Mouse (Mus musculus) heart, postnatal 0 days (tissue): ENCODE measurements around the gene Mrgprx2. TPM values are rescaled to one million over a fixed set of nuclear protein-coding genes. Genes with fewer than 3 reads are reported as not detected.
"Not testable (repeated sequence)": the region's sequence is repeated elsewhere in the genome, so short reads cannot be mapped to it uniquely, and the experiment has no call there.

Experiments
- ATAC-seq: fragments of 200-750 bp; cut with Nextera tagmentation; 2 replicates; pipeline ENCODE4 v1.8.0; 2017; ENCODE audit warnings: low read depth, moderate number of reproducible peaks, moderate library complexity; ENCODE audit not compliant: insufficient read depth
- DNase-seq: peaks from one replicate; pipeline ENCODE4 v3.0.0-alpha.2; 2016; ENCODE audit warnings: low spot score
- H3K27ac ChIP-seq: fragments of 300-500 bp; sonication (generic); 2 replicates; pipeline ENCODE4 v1.5.1; 2014; ENCODE audit warnings: low read depth, mild to moderate bottlenecking
- H3K27me3 ChIP-seq: fragments of 300-500 bp; sonication (generic); 2 replicates; pipeline ENCODE4 v1.6.1; 2014; ENCODE audit warnings: low read length, mixed read lengths; ENCODE audit not compliant: control insufficient read depth, insufficient read depth
- H3K36me3 ChIP-seq: fragments of 300-500 bp; sonication (generic); replicated peaks from 2 replicates; pipeline ENCODE4 v1.6.1; 2014; ENCODE audit warnings: low read length, mixed read lengths; ENCODE audit not compliant: control insufficient read depth, insufficient read depth
- H3K4me1 ChIP-seq: fragments of 300-500 bp; sonication (generic); 2 replicates; pipeline ENCODE4 v1.6.1; 2014; ENCODE audit warnings: antibody characterized with exemption; ENCODE audit not compliant: control insufficient read depth, insufficient read depth
- H3K4me2 ChIP-seq: fragments of 300-500 bp; sonication (generic); 2 replicates; pipeline ENCODE4 v1.6.1; 2014; ENCODE audit warnings: low read depth, mild to moderate bottlenecking, low read length, moderate library complexity
- H3K4me3 ChIP-seq: fragments of 300-500 bp; sonication (generic); 2 replicates; pipeline ENCODE4 v1.5.1; 2014; ENCODE audit warnings: low read depth, low read length
- H3K9ac ChIP-seq: fragments of 300-500 bp; sonication (generic); replicated peaks from 2 replicates; pipeline ENCODE4 v1.6.1; 2014; ENCODE audit warnings: low read depth, low read length, mixed read lengths
- H3K9me3 ChIP-seq: fragments of 300-500 bp; sonication (generic); replicated peaks from 2 replicates; pipeline ENCODE4 v1.6.1; 2016; ENCODE audit warnings: low read length; ENCODE audit not compliant: control insufficient read depth
- CTCF ChIP-seq: IDR thresholded peaks from 2 replicates; pipeline ENCODE4 v1.5.1; 2016; ENCODE audit warnings: antibody characterized with exemption, control low read depth, low read depth
- EP300 ChIP-seq: IDR thresholded peaks from 2 replicates; pipeline ENCODE4 v1.6.1; 2016; ENCODE audit warnings: antibody characterized with exemption, low read depth
- WGBS: fragments of 180-500 bp; shearing (Covaris S2); extraction: QIAGEN DNeasy Blood & Tissue Kit; methylation state at CpG from one replicate; pipeline ENCODE4 v1.1.7; 2014; 5-methylcytosine and 5-hydroxymethylcytosine counted together
- polyA plus RNA-seq: library from polyadenylated mRNA; unstranded; fragments of >200 nt; fragmentation: Nextera tagmentation; extraction: Ambion mirVana; gene quantifications from 2 replicates; pipeline ENCODE4 v1.2.1, GENCODE M21; 2015
- total RNA-seq: library from RNA; depleted of rRNA; stranded (reverse); fragments of >200 nt; gene quantifications from 2 replicates; pipeline ENCODE4 v1.2.3, GENCODE M21; 2014; ENCODE audit warnings: low replicate concordance; rRNA removed

The Mrgprx2 gene
- not detected in 2 replicates for total RNA-seq
- polyA plus RNA-seq = 0.05 and 0.10 TPM in 2 replicates

GRCm38 (mm10) chr7:48499221-48499620, at the start of gene Mrgprx2:
TSS of gene Mrgprx2 (minus strand) at chr7:48499321.
- ATAC-seq = no peak
- H3K36me3 ChIP-seq = no peaks in the 10 kb centered on the region
- TF ChIP-seq CTCF = no peak
- TF ChIP-seq EP300 = no peak
- H3K4me2 ChIP-seq = no peak within 1 kb of the TSS
- H3K9me3 ChIP-seq = 0 out of 2 replicates have a peak, but pooled peaks cover 6% of the 10 kb centered on the region
- no peaks in the 10 kb centered on the region for H3K4me1 ChIP-seq
- no peak within 1 kb of the TSS for H3K9ac ChIP-seq
- H3K4me3 ChIP-seq = no peak within 1 kb of the TSS
- no peak for DNase-seq
- H3K27me3 ChIP-seq = no peaks in the 10 kb centered on the region
- H3K27ac ChIP-seq = no peak within 1 kb of the TSS

- no peak within 1 kb of the TSS for H3K4me2 ChIP-seq
- ATAC-seq = no peak
These were observed 42.9 kb downstream of the Mrgprx2 start, which contains the start of gene Mrgprb1 for GRCm38 (mm10) chr7:48456242-48456641. TSS of gene Mrgprb1 (minus strand) at chr7:48456342.

GRCm38 (mm10) chr7:48436581-48436980, 62.5 kb downstream of the Mrgprx2 start:
- ATAC-seq (no peak), DNase-seq (no peak)
- Histone ChIP-seq H3K9me3 (peaks cover 4% of the 10 kb centered on the region; the same call in 1 of the 2 replicates), H3K27ac (no peak overlapping the region), H3K4me3 (no peak overlapping the region), H3K4me1 (no peaks in the 10 kb centered on the region), H3K36me3 (no peaks in the 10 kb centered on the region), H3K9ac (no peak overlapping the region), H3K4me2 (no peak overlapping the region), H3K27me3 (no peaks in the 10 kb centered on the region)
- 30% methylated on average over 3 of the region's 3 CpGs for WGBS
- TF ChIP-seq EP300 (no peak), CTCF (no peak)

More at GRCm38 (mm10) chr7:48456242-48456641, 42.9 kb downstream of the Mrgprx2 start, which contains the start of gene Mrgprb1:
- H3K36me3 ChIP-seq = no peaks in the 10 kb centered on the region
- DNase-seq = no peak
- no peak for TF ChIP-seq CTCF
- H3K4me3 ChIP-seq = no peak within 1 kb of the TSS
- no peaks in the 10 kb centered on the region for H3K4me1 ChIP-seq
- peaks cover 22% of the 10 kb centered on the region; the same call in 1 of the 2 replicates for H3K9me3 ChIP-seq
- no peak within 1 kb of the TSS for H3K9ac ChIP-seq
- H3K27ac ChIP-seq = no peak within 1 kb of the TSS
- 68% methylated on average over 3 of the region's 3 CpGs for WGBS
- no peaks in the 10 kb centered on the region for H3K27me3 ChIP-seq

GRCm38 (mm10) chr7:48435936-48436335, 63.2 kb downstream of the Mrgprx2 start:
- not testable (repeated sequence) for H3K36me3 ChIP-seq, DNase-seq, H3K27me3 ChIP-seq, H3K27ac ChIP-seq, H3K9me3 ChIP-seq, ATAC-seq, H3K9ac ChIP-seq, H3K4me2 ChIP-seq, H3K4me3 ChIP-seq, H3K4me1 ChIP-seq
- 60% methylated on average over 3 of the region's 3 CpGs for WGBS

Other genes with a start within 250 kb of the Mrgprx2 start
- not detected in 2 replicates for gene Mrgprb8, start 110.8 kb downstream of the Mrgprx2 start, total RNA-seq
- not detected in 2 replicates for gene Mrgprb8, start 110.8 kb downstream of the Mrgprx2 start, polyA plus RNA-seq
- gene Mrgprb1, start 43.0 kb downstream of the Mrgprx2 start, total RNA-seq = not detected in 2 replicates
- gene Mrgprb1, start 43.0 kb downstream of the Mrgprx2 start, polyA plus RNA-seq = 0.12 and 0.19 TPM in 2 replicates
- 3.3 TPM in 1 of 2 replicates, not detected in the other for gene Mrgprb2, start 58.8 kb upstream of the Mrgprx2 start, total RNA-seq
- gene Mrgprb2, start 58.8 kb upstream of the Mrgprx2 start, polyA plus RNA-seq = 0.37 and 0.49 TPM in 2 replicates
- not detected in 2 replicates for gene Mrgprb3, start 144.5 kb upstream of the Mrgprx2 start, total RNA-seq
- not detected in 2 replicates for gene Mrgprb3, start 144.5 kb upstream of the Mrgprx2 start, polyA plus RNA-seq